Mouse (Mus musculus): ENCODE results near the gene Apobec3.

The Apobec3 gene

DNA sequence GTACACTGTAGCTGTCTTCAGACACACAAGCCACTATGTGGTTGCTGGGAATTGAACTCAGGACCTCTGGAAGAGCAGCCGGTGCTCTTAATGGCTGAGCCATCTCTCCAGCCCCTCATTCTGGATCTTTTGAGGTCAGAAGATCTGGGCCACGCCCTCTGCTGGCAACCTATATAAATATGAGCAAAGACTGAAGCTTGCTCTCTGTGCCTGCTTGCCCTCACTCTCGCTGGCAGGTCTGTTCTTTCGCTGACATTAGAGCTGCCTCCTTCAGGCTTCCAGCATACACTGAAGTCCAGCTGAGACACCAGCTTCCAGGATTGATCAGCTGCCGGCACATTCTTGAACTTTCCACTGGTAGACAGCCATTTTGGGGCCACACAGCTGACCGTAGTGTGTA, 56.2 kb downstream of the Apobec3 start:
- no peak for DNase-seq (ENCODE audit: low read depth in 1 of 2, low spot score in 2 of 2)

GRCm38 (mm10) chr15:79950250-79951025, 59.0 kb downstream of the Apobec3 start:
- no peak for DNase-seq (ENCODE audit: low read depth in 1 of 2, low spot score in 2 of 2)

DNA sequence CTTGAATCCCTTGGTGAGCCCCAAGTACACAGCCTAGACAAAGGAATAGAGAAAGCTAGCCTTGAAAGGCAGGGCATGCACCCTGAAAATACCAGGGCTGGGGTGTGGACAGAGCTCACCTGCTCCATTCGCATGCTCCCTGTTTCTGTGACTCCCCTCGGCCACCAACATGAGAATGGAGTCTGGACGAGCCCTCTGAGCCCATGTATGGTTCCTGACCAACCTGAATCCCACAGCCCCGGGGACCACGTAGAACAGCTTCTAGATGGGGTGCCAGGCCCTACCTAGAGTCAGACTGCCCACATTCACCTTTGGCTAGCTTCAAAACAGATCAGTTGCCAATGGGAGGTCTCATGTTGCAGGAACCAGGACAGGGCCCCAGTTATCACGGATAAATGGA, 59.8 kb downstream of the Apobec3 start:
- DNase-seq (ENCODE audit: low read depth in 1 of 2, low spot score in 2 of 2), result no peak

DNA sequence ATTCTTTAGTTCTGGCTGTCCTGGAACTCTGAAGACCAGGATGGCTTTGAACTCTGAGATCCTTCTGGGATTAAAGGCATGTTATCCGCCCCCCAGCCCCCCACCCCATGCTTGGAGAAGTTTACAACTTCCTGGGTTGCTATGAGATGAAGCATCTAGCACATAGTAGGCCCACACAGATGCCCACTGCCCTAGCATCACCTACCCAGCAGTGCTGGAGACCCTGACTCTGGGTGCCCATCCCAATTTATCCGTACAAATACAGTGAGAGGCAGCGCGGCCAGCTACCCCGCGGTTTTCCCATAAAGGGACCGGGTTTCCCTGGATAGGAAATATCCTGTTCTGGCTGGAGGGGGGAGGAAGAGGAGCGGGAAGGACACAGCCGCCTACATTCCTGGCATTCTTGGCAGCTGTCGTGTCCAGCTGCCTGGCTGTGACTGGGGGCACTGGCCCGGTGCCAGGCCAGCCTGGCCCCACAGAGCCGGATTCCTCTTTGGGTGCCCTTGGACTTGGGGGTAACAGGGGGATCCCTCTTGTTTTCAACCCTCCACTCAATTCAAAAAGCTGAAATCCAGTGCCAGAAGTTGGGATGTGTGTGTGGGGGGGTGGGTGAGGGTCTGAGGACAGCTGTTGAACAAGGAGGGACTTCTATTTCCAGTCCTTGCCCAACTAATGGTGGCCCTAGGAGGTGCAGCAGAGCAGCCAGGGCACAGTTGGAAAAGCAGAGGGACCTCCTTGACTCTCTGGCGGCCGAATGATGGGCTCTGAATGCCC, 60.5 kb downstream of the Apobec3 start:
- DNase-seq (ENCODE audit: low read depth in 1 of 2, low spot score in 2 of 2), result no peak

GRCm38 (mm10) chr15:79952504-79953231, 61.2 kb downstream of the Apobec3 start:
- DNase-seq (ENCODE audit: low read depth in 1 of 2, low spot score in 2 of 2), result no peak

DNA sequence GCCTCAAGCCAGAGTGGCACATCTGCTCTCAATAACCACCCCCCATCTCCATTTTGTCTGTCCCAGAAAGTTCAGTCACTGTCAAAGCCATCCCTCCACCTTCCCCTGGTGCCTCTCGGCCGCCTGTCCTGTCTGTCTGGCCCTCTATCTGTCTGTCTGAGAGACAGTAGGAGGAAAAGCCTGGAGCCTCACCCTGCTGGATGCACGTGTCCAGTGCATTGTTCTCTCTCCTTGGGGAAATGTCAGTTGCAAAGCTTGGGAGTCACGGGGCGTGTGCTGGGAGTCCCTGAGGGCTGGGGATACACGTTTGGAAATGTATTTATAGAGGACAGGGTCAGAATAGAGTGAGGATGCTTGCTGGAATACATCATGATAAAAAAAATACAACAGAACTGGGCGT, 62.0 kb downstream of the Apobec3 start:
- DNase-seq (ENCODE audit: low read depth in 1 of 2, low spot score in 2 of 2), result no peak

GRCm38 (mm10) chr15:79956559-79956958, 65.1 kb downstream of the Apobec3 start:
- DNase-seq (ENCODE audit: low read depth in 1 of 2, low spot score in 2 of 2), result no peak

DNA sequence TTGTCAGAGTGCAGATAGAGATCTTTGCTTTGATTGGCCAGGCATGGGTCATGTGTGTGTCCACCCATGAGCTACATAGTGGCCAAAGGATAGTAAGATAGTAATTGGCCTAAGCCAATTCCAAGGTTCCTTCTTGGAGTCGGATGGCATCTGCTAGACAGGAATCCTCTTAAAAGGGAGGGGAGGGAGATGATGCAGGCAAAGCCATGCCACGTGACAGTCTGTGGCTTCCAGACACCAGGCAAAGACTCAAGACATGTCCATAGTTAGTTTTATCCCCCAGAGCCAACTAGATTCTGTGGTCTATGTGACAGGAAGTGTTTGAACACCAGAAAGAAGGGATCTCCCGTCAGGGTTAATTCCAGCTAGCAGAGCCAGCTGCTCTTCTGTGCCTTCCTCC, 67.0 kb downstream of the Apobec3 start:
- DNase-seq (ENCODE audit: low read depth in 1 of 2, low spot score in 2 of 2), result no peak

- no peak for DNase-seq (ENCODE audit: low read depth in 1 of 2, low spot score in 2 of 2)
These were observed 70.0 kb downstream of the Apobec3 start for GRCm38 (mm10) chr15:79961366-79961921.

DNA sequence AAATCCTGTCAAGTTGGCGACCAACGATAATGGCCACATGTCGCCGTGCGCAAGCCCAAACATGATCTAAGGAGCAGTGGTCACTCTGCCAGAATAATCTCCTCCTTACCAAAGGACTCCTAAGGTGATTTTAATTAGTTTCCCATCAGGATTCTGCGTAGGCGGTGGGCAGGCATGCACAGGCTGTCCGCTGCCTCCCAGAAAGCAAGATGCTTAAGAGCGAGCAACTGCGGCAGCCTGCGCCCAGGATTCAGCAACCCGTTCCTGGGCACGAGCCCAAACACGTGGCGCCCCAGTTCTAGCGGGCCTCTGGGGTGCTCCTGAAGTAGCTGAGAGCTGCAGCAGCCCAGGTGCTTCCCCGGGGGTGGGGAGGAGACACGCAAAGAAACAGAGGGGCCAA, 71.2 kb downstream of the Apobec3 start:
- DNase-seq (ENCODE audit: low read depth in 1 of 2, low spot score in 2 of 2), result no peak

DNA sequence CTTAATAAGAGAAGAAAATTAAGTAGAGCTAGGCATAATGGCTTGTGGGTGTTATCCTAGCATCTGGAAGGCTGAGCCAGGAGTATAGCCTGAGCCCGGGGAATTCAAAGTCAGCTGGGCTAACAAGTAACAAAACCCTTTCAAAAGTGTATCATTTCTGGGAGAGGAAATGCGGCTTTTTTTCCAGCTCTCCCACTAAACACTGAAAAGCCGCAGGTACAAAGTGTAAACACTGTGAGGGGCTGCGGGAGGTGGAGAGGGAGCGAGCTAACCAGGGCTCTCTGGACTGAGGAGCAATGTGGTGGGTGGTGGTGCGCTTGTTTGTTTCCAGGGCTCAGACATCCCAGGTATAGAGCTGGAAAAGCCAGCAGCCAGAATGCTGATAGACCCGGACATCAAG, 72.9 kb downstream of the Apobec3 start:
- DNase-seq (ENCODE audit: low read depth in 1 of 2, low spot score in 2 of 2), result no peak
